Mouse (Mus musculus) intestine, embryonic 14.5 days (tissue): ENCODE data around the gene Psmd9. TPM values are rescaled to one million over a fixed set of nuclear protein-coding genes. Genes with fewer than 3 reads are reported as not detected.
"Not testable (repeated sequence)": the region's sequence is repeated elsewhere in the genome, so short reads cannot be mapped to it uniquely, and the experiment has no call there.

Experiments
- ATAC-seq: fragments of 200-750 bp; cut with Nextera tagmentation; replicated peaks from 2 replicates; pipeline ENCODE4 v1.8.0; 2017; ENCODE audit warnings: low read depth, moderate number of reproducible peaks, moderate TSS enrichment, moderate library complexity; ENCODE audit not compliant: low FRiP score, low TSS enrichment
- DNase-seq: peaks from one replicate; pipeline ENCODE4 v3.0.0-alpha.2; 2018; ENCODE audit warnings: low spot score
- H3K27ac ChIP-seq: fragments of 300-500 bp; sonication (generic); 2 replicates; pipeline ENCODE4 v1.5.1; 2014; ENCODE audit warnings: low read depth, mild to moderate bottlenecking, control low read depth
- H3K27me3 ChIP-seq: fragments of 300-500 bp; sonication (generic); replicated peaks from 2 replicates; pipeline ENCODE4 v1.6.1; 2014; ENCODE audit warnings: low read length, control low read depth; ENCODE audit not compliant: control insufficient read depth, insufficient read depth
- H3K36me3 ChIP-seq: fragments of 300-500 bp; sonication (generic); 2 replicates; pipeline ENCODE4 v1.6.1; 2014; ENCODE audit warnings: low read length, control low read depth; ENCODE audit not compliant: control insufficient read depth, insufficient read depth
- H3K4me1 ChIP-seq: fragments of 300-500 bp; sonication (generic); replicated peaks from 2 replicates; pipeline ENCODE4 v1.6.1; 2014; ENCODE audit warnings: low read length, control low read depth, mixed read lengths; ENCODE audit not compliant: control insufficient read depth, insufficient read depth
- H3K4me2 ChIP-seq: fragments of 300-500 bp; sonication (generic); 2 replicates; pipeline ENCODE4 v1.6.1; 2014; ENCODE audit warnings: low read length
- H3K4me3 ChIP-seq: fragments of 300-500 bp; sonication (generic); 2 replicates; pipeline ENCODE4 v1.5.1; 2014; ENCODE audit warnings: low read depth, low read length, control low read depth, mixed read lengths
- H3K9ac ChIP-seq: fragments of 300-500 bp; sonication (generic); 2 replicates; pipeline ENCODE4 v1.6.1; 2014; ENCODE audit warnings: mild to moderate bottlenecking, low read length
- H3K9me3 ChIP-seq: fragments of 300-500 bp; sonication (generic); 2 replicates; pipeline ENCODE4 v1.6.1; 2016; ENCODE audit warnings: low read length, control low read depth; ENCODE audit not compliant: control insufficient read depth
- WGBS: fragments of 180-500 bp; shearing (Covaris S2); extraction: QIAGEN DNeasy Blood & Tissue Kit; methylation state at CpG from one replicate; pipeline ENCODE4 v1.1.7; 2014; 5-methylcytosine and 5-hydroxymethylcytosine counted together
- polyA plus RNA-seq: library from polyadenylated mRNA; unstranded; fragments of >200 nt; fragmentation: Nextera tagmentation; extraction: Ambion mirVana; gene quantifications from 2 replicates; pipeline ENCODE4 v1.2.1, GENCODE M21; 2014

Psmd9 gene
- polyA plus RNA-seq, 1 experiment from 2014 or later = 58.6 TPM

DNA sequence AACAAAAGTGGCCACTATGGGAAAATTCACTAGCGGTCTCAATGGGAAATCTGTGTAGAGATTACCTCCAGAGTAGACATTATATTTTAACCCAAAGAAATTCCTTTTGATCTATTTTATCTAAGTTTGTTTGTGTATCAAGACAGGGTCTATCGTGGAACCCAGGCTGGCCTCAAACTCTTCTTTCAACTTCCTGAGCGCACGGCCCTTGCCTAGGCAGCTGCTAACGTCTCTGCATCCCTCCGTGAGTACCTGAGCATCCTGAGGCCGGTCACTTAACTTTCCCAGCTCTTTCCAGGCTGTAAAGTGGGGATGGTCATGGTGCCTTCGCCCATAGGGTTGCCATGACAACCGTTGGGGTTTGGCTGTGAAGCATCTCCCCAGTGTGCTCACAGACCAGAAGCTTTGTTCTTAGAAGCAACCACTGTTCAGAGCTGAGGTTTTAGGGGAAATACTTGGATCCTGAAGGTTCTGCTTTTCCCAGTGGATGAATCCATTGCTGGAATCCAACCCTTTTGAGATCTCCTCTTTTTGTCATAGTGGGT is 23.5 kb downstream of the Psmd9 start:
- H3K27ac ChIP-seq = no peak overlapping the region
- H3K4me3 ChIP-seq = no peak overlapping the region
- H3K36me3 ChIP-seq = no peaks in the 10 kb centered on the region
- ATAC-seq (no peak), DNase-seq (peak; percentile 6)
- 55% methylated on average over 9 of the region's 9 CpGs for WGBS
- no peak overlapping the region for H3K9ac ChIP-seq
- no peaks in the 10 kb centered on the region for H3K9me3 ChIP-seq
- no peaks in the 10 kb centered on the region for H3K4me1 ChIP-seq
- H3K4me2 ChIP-seq = no peak overlapping the region
- 0 out of 2 replicates have a peak, but pooled peaks cover 3% of the 10 kb centered on the region for H3K27me3 ChIP-seq

DNA sequence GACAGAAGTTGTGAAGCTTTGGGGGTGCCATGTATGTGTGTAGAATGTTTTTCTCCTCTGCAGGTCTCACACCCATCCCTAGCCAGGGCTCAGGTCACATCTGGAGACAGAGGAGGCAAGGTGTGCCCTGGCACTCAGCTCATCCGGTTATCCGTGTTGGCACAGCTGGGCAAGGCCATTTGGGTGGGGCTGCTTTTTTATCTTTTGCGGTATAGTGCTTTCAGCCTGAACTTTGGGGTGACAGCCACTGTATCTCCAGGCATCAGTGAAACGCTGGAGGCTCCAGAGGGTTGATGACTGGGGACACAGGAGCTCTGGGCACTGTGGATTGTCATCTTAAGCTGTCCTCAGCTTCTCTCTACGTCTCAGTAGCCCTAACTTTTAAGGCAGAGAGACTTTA is 24.2 kb downstream of the Psmd9 start:
- Histone ChIP-seq H3K27ac (no peak overlapping the region), H3K27me3 (0 out of 2 replicates have a peak, but pooled peaks cover 3% of the 10 kb centered on the region), H3K4me2 (no peak overlapping the region), H3K4me3 (no peak overlapping the region), H3K9me3 (no peaks in the 10 kb centered on the region), H3K9ac (no peak overlapping the region), H3K36me3 (no peaks in the 10 kb centered on the region), H3K4me1 (no peaks in the 10 kb centered on the region)
- ATAC-seq (no peak), DNase-seq (no peak)
- 80% methylated on average over 5 of the region's 5 CpGs for WGBS

- no peaks in the 10 kb centered on the region for H3K4me1 ChIP-seq
- H3K9me3 ChIP-seq = no peaks in the 10 kb centered on the region
- 90% methylated on average over 6 of the region's 6 CpGs for WGBS
- no peak overlapping the region for H3K4me3 ChIP-seq
- no peak overlapping the region for H3K9ac ChIP-seq
- ATAC-seq (no peak), DNase-seq (peak; percentile 28)
- H3K27ac ChIP-seq = no peak overlapping the region
- no peak overlapping the region for H3K4me2 ChIP-seq
- no peaks in the 10 kb centered on the region for H3K36me3 ChIP-seq
- 0 out of 2 replicates have a peak, but pooled peaks cover 3% of the 10 kb centered on the region for H3K27me3 ChIP-seq
Measured at GRCm38 (mm10) chr5:123194856-123195255, 25.6 kb downstream of the Psmd9 start.

DNA sequence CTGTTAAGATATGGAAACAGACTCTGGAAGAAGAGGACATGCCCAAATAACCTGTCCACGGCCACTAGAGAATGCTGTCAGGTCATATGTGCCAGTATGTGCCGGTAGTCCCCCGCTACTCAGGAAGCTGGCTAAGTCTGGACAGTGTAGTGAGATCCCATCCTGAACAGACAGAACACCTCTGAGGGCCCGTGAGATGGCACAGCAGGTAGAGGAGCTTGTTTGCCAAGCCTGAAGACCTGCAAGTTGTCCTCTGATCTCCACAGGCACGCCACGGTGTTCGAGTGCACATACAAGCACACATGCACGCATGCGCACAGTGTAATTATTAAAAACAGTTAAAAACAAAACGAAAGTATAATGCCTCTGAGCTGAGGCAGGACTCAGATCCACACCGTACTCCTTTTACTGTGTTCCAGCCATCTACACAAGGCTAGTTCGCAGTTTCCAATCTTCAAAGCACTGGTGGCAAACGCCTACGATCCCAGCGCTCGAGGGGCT is 26.3 kb downstream of the Psmd9 start:
- H3K9ac ChIP-seq = no peak overlapping the region
- no peaks in the 10 kb centered on the region for H3K36me3 ChIP-seq
- DNase-seq (peak; percentile 41), ATAC-seq (no peak)
- no peak overlapping the region for H3K4me2 ChIP-seq
- no peaks in the 10 kb centered on the region for H3K4me1 ChIP-seq
- 0 out of 2 replicates have a peak, but pooled peaks cover 3% of the 10 kb centered on the region for H3K27me3 ChIP-seq
- no peak overlapping the region for H3K27ac ChIP-seq
- 91% methylated on average over 16 of the region's 16 CpGs for WGBS
- H3K4me3 ChIP-seq = no peak overlapping the region
- H3K9me3 ChIP-seq = no peaks in the 10 kb centered on the region

- Histone ChIP-seq H3K4me3 (no peak overlapping the region), H3K36me3 (no peaks in the 10 kb centered on the region), H3K4me1 (no peaks in the 10 kb centered on the region), H3K4me2 (no peak overlapping the region), H3K9ac (no peak overlapping the region), H3K9me3 (no peaks in the 10 kb centered on the region), H3K27ac (no peak overlapping the region), H3K27me3 (no peaks in the 10 kb centered on the region)
- DNase-seq (peak; percentile 49), ATAC-seq (no peak)
- 68% methylated on average over 4 of the region's 4 CpGs for WGBS
Measured at GRCm38 (mm10) chr5:123196746-123197145, 27.5 kb downstream of the Psmd9 start.

GRCm38 (mm10) chr5:123198523-123198922 is 29.3 kb downstream of the Psmd9 start:
- Histone ChIP-seq H3K9me3 (no peaks in the 10 kb centered on the region), H3K27me3 (no peaks in the 10 kb centered on the region), H3K4me2 (no peak overlapping the region), H3K9ac (no peak overlapping the region), H3K27ac (no peak overlapping the region), H3K36me3 (no peaks in the 10 kb centered on the region), H3K4me1 (no peaks in the 10 kb centered on the region), H3K4me3 (no peak overlapping the region)
- DNase-seq = peak; percentile 20
- ATAC-seq = no peak
- WGBS = 82% methylated on average over 4 of the region's 4 CpGs

- not testable (repeated sequence) for H3K27me3 ChIP-seq, H3K4me1 ChIP-seq, H3K27ac ChIP-seq, DNase-seq, H3K4me3 ChIP-seq, H3K4me2 ChIP-seq, H3K9me3 ChIP-seq, ATAC-seq, H3K9ac ChIP-seq, H3K36me3 ChIP-seq
- WGBS = 87% methylated on average over 4 of the region's 7 CpGs
Measured at GRCm38 (mm10) chr5:123200816-123201522, 31.8 kb downstream of the Psmd9 start.

- H3K4me1 ChIP-seq = no peaks in the 10 kb centered on the region
- no peaks in the 10 kb centered on the region for H3K27me3 ChIP-seq
- H3K27ac ChIP-seq = no peak overlapping the region
- H3K9me3 ChIP-seq = no peaks in the 10 kb centered on the region
- no peak overlapping the region for H3K9ac ChIP-seq
- WGBS = 54% methylated on average over 7 of the region's 7 CpGs
- DNase-seq = peak; percentile 34
- no peak for ATAC-seq
- no peak overlapping the region for H3K4me2 ChIP-seq
- H3K4me3 ChIP-seq = no peak overlapping the region
- no peaks in the 10 kb centered on the region for H3K36me3 ChIP-seq
Measured at GRCm38 (mm10) chr5:123201523-123201892, 32.3 kb downstream of the Psmd9 start.

GRCm38 (mm10) chr5:123201987-123202386 is 32.8 kb downstream of the Psmd9 start:
- ATAC-seq (no peak), DNase-seq (no peak)
- no peak overlapping the region for H3K27ac ChIP-seq
- H3K27me3 ChIP-seq = no peaks in the 10 kb centered on the region
- H3K4me2 ChIP-seq = no peak overlapping the region
- no peaks in the 10 kb centered on the region for H3K36me3 ChIP-seq
- H3K4me3 ChIP-seq = no peak overlapping the region
- H3K9me3 ChIP-seq = no peaks in the 10 kb centered on the region
- WGBS = 82% methylated on average over 5 of the region's 5 CpGs
- H3K9ac ChIP-seq = no peak overlapping the region
- H3K4me1 ChIP-seq = no peaks in the 10 kb centered on the region
